Mouse (Mus musculus) cortical plate, adult 2 months (tissue): ENCODE measurements around the gene Cmya5. TPM values are rescaled to one million over a fixed set of nuclear protein-coding genes. Genes with fewer than 3 reads are reported as not detected.
A peak's percentile ranks its signal among the peaks of the same experiment; 100 is the strongest.

ENCODE experiments used
- H3K27ac ChIP-seq: fragments of 200-500 bp; 2 replicates; pipeline ENCODE4 v1.5.1; 2012; ENCODE audit warnings: low read length, control low read depth, inconsistent platforms; ENCODE audit not compliant: insufficient read depth
- H3K4me1 ChIP-seq: fragments of 200-500 bp; 2 replicates; pipeline ENCODE4 v1.6.1; 2011; ENCODE audit warnings: low read length; ENCODE audit not compliant: control insufficient read depth, insufficient read depth
- H3K4me3 ChIP-seq: fragments of 200-500 bp; 2 replicates; pipeline ENCODE4 v1.5.1; 2011; ENCODE audit warnings: mild to moderate bottlenecking, low read length, control low read depth; ENCODE audit not compliant: insufficient read depth
- CTCF ChIP-seq: fragments of 200-500 bp; IDR thresholded peaks from 2 replicates; pipeline ENCODE4 v1.5.1; 2011; ENCODE audit warnings: mild to moderate bottlenecking, control low read depth, low read length; ENCODE audit not compliant: insufficient read depth; ENCODE audit errors: extremely low read depth
- POLR2A ChIP-seq: fragments of 200-500 bp; IDR thresholded peaks from 2 replicates; pipeline ENCODE4 v1.6.1; 2011; ENCODE audit warnings: mild to moderate bottlenecking, low read length, control low read depth; ENCODE audit not compliant: insufficient read depth; ENCODE audit errors: extremely low read depth
- polyA plus RNA-seq: library from polyadenylated mRNA; depleted of rRNA; stranded (reverse); fragments of >200 nt; gene quantifications from 2 replicates; pipeline ENCODE4 v1.2.3, GENCODE M21; 2012; rRNA removed

The Cmya5 gene
- polyA plus RNA-seq, 1 experiment = 1.3 TPM

GRCm38 (mm10) chr13:93006347-93006746 lies 138.2 kb downstream of the Cmya5 start:
- H3K4me3 ChIP-seq = no peak overlapping the region
- H3K27ac ChIP-seq = 0 out of 2 replicates have a peak overlapping the region, but pooled peaks have one; percentile 26
- H3K4me1 ChIP-seq = peaks cover 4% of the 10 kb centered on the region; the same call in 1 of the 2 replicates
- no peak for TF ChIP-seq CTCF
- TF ChIP-seq POLR2A = no peak

- H3K27ac ChIP-seq = peak overlapping the region; percentile 42; the same call in 1 of the 2 replicates
Measured at GRCm38 (mm10) chr13:93004003-93004402, 140.5 kb downstream of the Cmya5 start.

GRCm38 (mm10) chr13:93002456-93002855 lies 142.1 kb downstream of the Cmya5 start:
- no peak overlapping the region for H3K4me3 ChIP-seq
- peaks cover 1% of the 10 kb centered on the region; the same call in 1 of the 2 replicates for H3K4me1 ChIP-seq
- peak overlapping the region; percentile 66 for H3K27ac ChIP-seq
- TF ChIP-seq CTCF = no peak
- no peak for TF ChIP-seq POLR2A

More at GRCm38 (mm10) chr13:93004003-93004402, 140.5 kb downstream of the Cmya5 start:
- Histone ChIP-seq H3K4me3 (no peak overlapping the region), H3K4me1 (peaks cover 1% of the 10 kb centered on the region; the same call in 1 of the 2 replicates)
- TF ChIP-seq POLR2A (no peak), CTCF (no peak)

GRCm38 (mm10) chr13:93000640-93001351 lies 143.7 kb downstream of the Cmya5 start:
- peaks cover 1% of the 10 kb centered on the region; the same call in 1 of the 2 replicates for H3K4me1 ChIP-seq
- TF ChIP-seq CTCF (no peak), POLR2A (0 out of 2 replicates have a peak, but pooled peaks have one; percentile 27)
- H3K27ac ChIP-seq = peak overlapping the region; percentile 91
- no peak overlapping the region for H3K4me3 ChIP-seq

- Histone ChIP-seq H3K4me3 (no peak overlapping the region), H3K27ac (peak overlapping the region; percentile 91)
Measured at GRCm38 (mm10) chr13:92999860-93000259, 144.7 kb downstream of the Cmya5 start.

GRCm38 (mm10) chr13:92994743-92995142 lies 149.8 kb downstream of the Cmya5 start:
- no peak overlapping the region for H3K27ac ChIP-seq
- TF ChIP-seq POLR2A (no peak), CTCF (no peak)
- no peak overlapping the region for H3K4me3 ChIP-seq
- H3K4me1 ChIP-seq = peaks cover 2% of the 10 kb centered on the region; the same call in 1 of the 2 replicates

More at GRCm38 (mm10) chr13:92999860-93000259, 144.7 kb downstream of the Cmya5 start:
- peaks cover 1% of the 10 kb centered on the region; the same call in 1 of the 2 replicates for H3K4me1 ChIP-seq
- TF ChIP-seq CTCF (no peak), POLR2A (no peak)

- TF ChIP-seq POLR2A (no peak), CTCF (no peak)
- Histone ChIP-seq H3K4me1 (peaks cover 4% of the 10 kb centered on the region; the same call in 1 of the 2 replicates), H3K4me3 (no peak overlapping the region), H3K27ac (no peak overlapping the region)
Measured at GRCm38 (mm10) chr13:92992823-92993222, 151.7 kb downstream of the Cmya5 start.

Other genes with a start within 250 kb of the Cmya5 start
- 32.5 and 32.7 TPM in 2 replicates for gene Tent2, start 47.7 kb upstream of the Cmya5 start, polyA plus RNA-seq
- gene Homer1, start 154.9 kb upstream of the Cmya5 start, polyA plus RNA-seq = 70.0 and 82.5 TPM in 2 replicates